Mouse (Mus musculus) hindbrain, embryonic 11.5 days (tissue): ENCODE data around the gene Ugt1a1. TPM values are rescaled to one million over a fixed set of nuclear protein-coding genes. Genes with fewer than 3 reads are reported as not detected.

Experiments
- ATAC-seq: fragments of 200-750 bp; cut with Nextera tagmentation; 2 replicates; pipeline ENCODE4 v1.8.0; 2017; ENCODE audit warnings: mild to moderate bottlenecking, moderate TSS enrichment, moderate library complexity; ENCODE audit not compliant: low FRiP score
- DNase-seq: peaks from one replicate; pipeline ENCODE4 v3.0.0-alpha.2; 2015; ENCODE audit warnings: low spot score
- H3K27ac ChIP-seq: fragments of 300-500 bp; sonication (generic); 2 replicates; pipeline ENCODE4 v1.5.1; 2014; ENCODE audit warnings: mild to moderate bottlenecking, low read depth, low read length
- H3K27me3 ChIP-seq: fragments of 300-500 bp; sonication (generic); 2 replicates; pipeline ENCODE4 v1.6.1; 2014; ENCODE audit warnings: mild to moderate bottlenecking, low read length, moderate library complexity, mixed read lengths; ENCODE audit not compliant: control insufficient read depth, insufficient read depth
- H3K36me3 ChIP-seq: fragments of 300-500 bp; sonication (generic); 2 replicates; pipeline ENCODE4 v1.6.1; 2014; ENCODE audit warnings: mild to moderate bottlenecking, low read length, moderate library complexity, mixed read lengths; ENCODE audit not compliant: control insufficient read depth, insufficient read depth
- H3K4me1 ChIP-seq: fragments of 300-500 bp; sonication (generic); replicated peaks from 2 replicates; pipeline ENCODE4 v1.6.1; 2014; ENCODE audit warnings: low read length, mixed read lengths; ENCODE audit not compliant: control insufficient read depth, insufficient read depth
- H3K4me2 ChIP-seq: fragments of 300-500 bp; sonication (generic); replicated peaks from 2 replicates; pipeline ENCODE4 v1.6.1; 2014; ENCODE audit warnings: mild to moderate bottlenecking, low read depth, low read length
- H3K4me3 ChIP-seq: fragments of 300-500 bp; sonication (generic); 2 replicates; pipeline ENCODE4 v1.5.1; 2014; ENCODE audit warnings: low read depth, low read length
- H3K9ac ChIP-seq: fragments of 300-500 bp; sonication (generic); 2 replicates; pipeline ENCODE4 v1.6.1; 2014; ENCODE audit warnings: low read depth, low read length
- H3K9me3 ChIP-seq: fragments of 300-500 bp; sonication (generic); 2 replicates; pipeline ENCODE4 v1.6.1; 2016; ENCODE audit warnings: low read length; ENCODE audit not compliant: control insufficient read depth
- WGBS: fragments of 180-500 bp; shearing (Covaris S2); extraction: QIAGEN DNeasy Blood & Tissue Kit; methylation state at CpG from one replicate; pipeline ENCODE4 v1.1.7; 2014; 5-methylcytosine and 5-hydroxymethylcytosine counted together
- polyA plus RNA-seq: library from polyadenylated mRNA; unstranded; fragments of >200 nt; fragmentation: Nextera tagmentation; extraction: Ambion mirVana; gene quantifications from 2 replicates; pipeline ENCODE4 v1.2.1, GENCODE M21; 2014

Ugt1a1 gene
- polyA plus RNA-seq, 1 experiment from 2014 or later = not detected

DNA sequence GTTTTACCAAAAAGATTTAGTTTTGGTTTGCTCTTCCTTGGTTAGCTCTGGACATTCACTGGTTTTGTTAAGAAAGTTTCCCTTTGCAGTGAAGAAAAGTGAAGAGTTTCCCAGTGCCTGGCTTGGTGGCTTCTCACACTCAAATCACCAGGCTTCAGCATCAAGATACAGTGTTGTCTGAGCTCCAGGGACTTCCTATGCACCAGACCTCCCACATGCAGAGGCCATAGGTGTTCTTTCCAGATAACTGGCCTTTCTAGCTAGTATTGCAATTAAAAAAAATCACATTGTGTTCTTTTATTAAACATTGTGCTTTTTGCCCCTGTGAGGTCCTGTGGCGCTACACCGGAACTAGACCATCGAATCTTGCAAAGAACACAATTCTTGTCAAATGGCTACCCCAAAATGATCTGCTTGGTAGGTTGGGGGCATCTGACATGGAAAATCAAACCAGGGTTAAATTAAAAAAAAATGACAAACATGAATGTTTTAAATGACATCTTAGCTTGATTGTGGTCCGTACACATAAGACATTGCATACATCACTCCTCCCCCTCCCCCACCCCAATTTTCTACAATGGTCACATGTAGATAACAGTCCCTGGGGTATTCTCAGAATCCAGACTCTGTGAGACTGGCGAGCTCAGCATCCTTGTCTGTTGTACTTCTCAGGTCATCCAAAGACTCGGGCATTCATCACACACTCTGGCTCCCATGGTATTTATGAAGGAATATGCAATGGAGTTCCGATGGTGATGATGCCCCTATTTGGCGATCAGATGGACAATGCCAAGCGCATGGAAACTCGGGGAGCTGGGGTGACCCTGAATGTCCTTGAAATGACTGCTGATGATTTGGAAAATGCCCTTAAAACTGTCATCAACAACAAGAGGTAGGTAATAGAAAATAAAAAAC is 4.0 kb downstream of the Ugt1a1 start:
- DNase-seq (peak; percentile 7), ATAC-seq (0 out of 2 replicates have a peak, but pooled peaks have one; percentile 0)
- Histone ChIP-seq H3K4me3 (no peak overlapping the region), H3K4me1 (no peaks in the 10 kb centered on the region), H3K27ac (no peak overlapping the region), H3K4me2 (no peak overlapping the region), H3K9me3 (peaks cover 60% of the 10 kb centered on the region), H3K9ac (no peak overlapping the region), H3K36me3 (no peaks in the 10 kb centered on the region), H3K27me3 (no peaks in the 10 kb centered on the region)
- 71% methylated on average over 10 of the region's 10 CpGs for WGBS

DNA sequence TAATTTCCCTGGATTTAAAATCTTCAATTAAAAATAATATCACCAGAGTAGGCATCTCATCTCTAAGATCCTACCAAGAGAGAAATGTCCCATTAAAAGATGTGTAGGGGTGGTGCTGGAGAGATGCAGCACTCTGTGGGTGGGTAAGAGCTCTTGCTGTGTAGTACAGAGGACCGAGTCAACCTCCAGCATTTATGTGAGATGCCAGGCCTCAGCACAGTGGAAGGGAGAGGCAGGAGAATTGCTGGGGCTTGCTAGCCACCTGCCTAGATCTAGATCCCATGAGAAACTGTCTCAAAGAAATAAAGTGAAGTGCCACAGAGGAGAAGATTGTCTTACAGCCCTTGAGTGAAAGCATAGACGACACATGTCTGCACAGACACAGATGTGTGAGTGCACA is 4.8 kb downstream of the Ugt1a1 start:
- 56% methylated on average over 2 of the region's 2 CpGs for WGBS
- Histone ChIP-seq H3K27ac (no peak overlapping the region), H3K4me1 (no peaks in the 10 kb centered on the region), H3K4me2 (no peak overlapping the region), H3K9ac (no peak overlapping the region), H3K27me3 (no peaks in the 10 kb centered on the region), H3K4me3 (no peak overlapping the region), H3K36me3 (no peaks in the 10 kb centered on the region), H3K9me3 (peaks cover 57% of the 10 kb centered on the region)
- DNase-seq (peak; percentile 2), ATAC-seq (no peak)

DNA sequence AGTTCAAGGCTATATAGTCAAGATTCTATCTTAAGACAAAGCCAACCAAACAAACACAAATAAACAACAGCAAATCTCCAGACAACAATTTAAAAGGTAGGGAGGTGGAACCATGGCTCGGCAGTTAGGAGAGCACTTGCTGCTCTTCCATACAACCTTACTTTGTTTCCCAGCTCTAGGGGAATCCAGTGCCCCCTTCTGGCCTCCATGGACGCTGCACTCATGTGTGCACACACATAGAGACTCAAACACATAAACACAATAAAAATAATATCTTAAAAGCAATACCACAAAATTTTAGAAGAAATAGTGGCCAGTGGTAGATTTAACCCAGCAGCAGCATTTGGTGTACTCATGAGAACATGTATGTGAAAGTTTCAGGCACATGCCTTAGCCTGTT is 5.4 kb downstream of the Ugt1a1 start:
- no peaks in the 10 kb centered on the region for H3K4me1 ChIP-seq
- H3K27ac ChIP-seq = no peak overlapping the region
- H3K4me3 ChIP-seq = no peak overlapping the region
- no peak for ATAC-seq
- H3K36me3 ChIP-seq = no peaks in the 10 kb centered on the region
- no peak overlapping the region for H3K9ac ChIP-seq
- peaks cover 53% of the 10 kb centered on the region for H3K9me3 ChIP-seq
- no peaks in the 10 kb centered on the region for H3K27me3 ChIP-seq
- no peak overlapping the region for H3K4me2 ChIP-seq
- DNase-seq = peak; percentile 2
- WGBS = 67% methylated on average over 2 of the region's 2 CpGs

DNA sequence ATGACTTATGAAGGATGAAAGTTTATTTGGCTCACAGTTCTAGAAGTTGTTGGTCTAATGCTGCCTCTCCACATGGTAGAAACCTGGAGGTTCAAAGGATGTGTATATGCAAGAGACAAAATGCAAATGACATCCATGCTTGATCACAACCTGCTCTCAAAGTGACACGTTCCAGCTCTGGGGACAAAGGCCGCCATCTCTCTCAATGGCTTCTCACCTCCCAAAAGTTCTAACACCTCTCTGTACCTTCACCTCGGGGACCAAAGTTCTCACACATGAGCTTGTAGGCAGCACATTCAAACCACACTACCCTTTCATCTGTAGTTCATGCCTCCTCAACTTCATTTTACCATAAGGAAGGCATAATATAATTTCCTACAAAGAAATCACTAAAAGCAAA is 5.8 kb downstream of the Ugt1a1 start:
- H3K27me3 ChIP-seq = no peaks in the 10 kb centered on the region
- H3K4me1 ChIP-seq = no peaks in the 10 kb centered on the region
- no peak overlapping the region for H3K4me3 ChIP-seq
- no peak overlapping the region for H3K4me2 ChIP-seq
- no peak for ATAC-seq
- no peak overlapping the region for H3K27ac ChIP-seq
- DNase-seq = peak; percentile 4
- H3K9ac ChIP-seq = no peak overlapping the region
- WGBS = 46% methylated on average over 3 of the region's 3 CpGs
- peaks cover 50% of the 10 kb centered on the region for H3K9me3 ChIP-seq
- H3K36me3 ChIP-seq = no peaks in the 10 kb centered on the region

DNA sequence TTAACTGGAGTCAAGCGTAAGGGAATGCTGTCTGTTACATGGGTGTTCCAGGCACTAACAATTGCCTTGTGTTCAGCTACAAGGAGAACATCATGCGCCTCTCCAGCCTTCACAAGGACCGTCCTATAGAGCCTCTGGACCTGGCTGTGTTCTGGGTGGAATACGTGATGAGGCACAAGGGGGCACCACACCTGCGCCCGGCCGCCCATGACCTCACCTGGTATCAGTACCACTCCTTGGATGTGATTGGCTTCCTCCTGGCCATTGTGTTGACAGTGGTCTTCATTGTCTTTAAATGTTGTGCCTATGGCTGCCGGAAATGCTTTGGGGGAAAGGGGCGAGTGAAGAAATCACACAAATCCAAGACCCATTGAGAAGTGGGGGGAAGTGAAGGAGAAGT is 6.3 kb downstream of the Ugt1a1 start:
- H3K9ac ChIP-seq = no peak overlapping the region
- ATAC-seq (no peak), DNase-seq (peak; percentile 4)
- H3K4me1 ChIP-seq = no peaks in the 10 kb centered on the region
- no peaks in the 10 kb centered on the region for H3K27me3 ChIP-seq
- no peak overlapping the region for H3K4me3 ChIP-seq
- H3K27ac ChIP-seq = no peak overlapping the region
- H3K9me3 ChIP-seq = peaks cover 45% of the 10 kb centered on the region
- no peak overlapping the region for H3K4me2 ChIP-seq
- no peaks in the 10 kb centered on the region for H3K36me3 ChIP-seq
- WGBS = 75% methylated on average over 9 of the region's 9 CpGs

DNA sequence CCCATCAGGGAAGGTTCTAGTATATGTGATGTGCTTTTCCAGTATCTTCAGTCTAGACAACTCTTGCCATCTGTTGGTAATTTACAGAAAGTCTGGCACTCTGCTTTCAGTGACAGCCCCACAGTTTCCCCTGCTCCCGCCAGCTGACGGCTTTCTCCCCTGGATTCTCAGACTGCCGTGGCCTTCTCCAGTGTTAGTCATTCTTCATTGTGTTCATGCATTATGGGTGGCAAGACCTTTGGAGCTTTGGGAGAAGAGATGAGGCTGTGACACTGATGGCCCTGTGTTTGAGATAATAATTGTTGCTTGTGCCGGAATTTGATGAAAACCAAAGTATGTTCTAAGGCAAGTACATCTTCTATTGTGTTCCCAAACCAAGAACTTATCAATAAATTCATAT is 6.8 kb downstream of the Ugt1a1 start:
- WGBS = 51% methylated on average over 4 of the region's 4 CpGs
- Histone ChIP-seq H3K4me1 (no peaks in the 10 kb centered on the region), H3K36me3 (no peaks in the 10 kb centered on the region), H3K4me2 (no peak overlapping the region), H3K4me3 (no peak overlapping the region), H3K9ac (no peak overlapping the region), H3K9me3 (peaks cover 40% of the 10 kb centered on the region), H3K27ac (no peak overlapping the region), H3K27me3 (no peaks in the 10 kb centered on the region)
- DNase-seq (peak; percentile 1), ATAC-seq (no peak)

DNA sequence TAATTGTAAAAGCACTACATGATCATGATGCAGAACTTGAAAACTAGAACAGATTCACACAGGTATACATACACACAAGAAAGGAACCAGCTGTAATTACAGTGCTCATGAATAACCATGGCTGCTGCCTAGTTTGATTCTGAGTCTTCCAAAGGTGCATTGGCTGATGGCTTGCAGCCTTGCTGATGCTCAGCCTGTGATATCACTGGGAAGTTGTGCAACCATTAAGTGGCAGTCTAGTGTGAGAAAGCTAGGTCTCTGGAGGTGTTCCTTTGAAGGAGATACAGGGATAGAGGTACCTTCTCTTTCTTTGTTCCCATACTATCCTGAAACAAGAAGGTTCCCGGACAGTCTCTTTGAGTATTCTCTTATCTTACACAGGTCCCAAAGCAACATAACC is 7.3 kb downstream of the Ugt1a1 start:
- WGBS = 17% methylated on average over 1 of the region's 1 CpGs
- Histone ChIP-seq H3K4me2 (no peak overlapping the region), H3K27ac (no peak overlapping the region), H3K4me1 (no peaks in the 10 kb centered on the region), H3K9ac (no peak overlapping the region), H3K9me3 (peaks cover 35% of the 10 kb centered on the region), H3K36me3 (no peaks in the 10 kb centered on the region), H3K4me3 (no peak overlapping the region), H3K27me3 (no peaks in the 10 kb centered on the region)
- no peak for ATAC-seq
- DNase-seq = no peak

DNA sequence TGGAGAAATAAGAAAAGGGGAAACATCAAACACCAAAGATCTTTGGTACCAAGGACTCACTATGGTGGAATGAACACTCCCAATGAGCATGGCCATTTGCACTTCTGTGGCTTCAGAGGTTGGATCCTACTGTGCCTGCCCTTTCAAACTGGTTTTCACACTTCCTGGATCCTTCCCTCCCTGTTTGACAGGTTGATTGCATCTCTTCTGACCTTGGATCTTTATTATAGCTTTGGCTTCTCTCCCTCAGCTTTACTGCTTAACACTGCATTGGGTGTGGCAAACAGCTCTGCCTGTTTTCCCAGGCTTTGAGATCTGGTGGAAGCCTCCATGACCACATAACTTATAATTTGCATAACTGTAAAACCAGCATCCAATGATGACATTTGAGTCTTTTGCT is 8.6 kb downstream of the Ugt1a1 start:
- H3K27me3 ChIP-seq = no peaks in the 10 kb centered on the region
- H3K9ac ChIP-seq = no peak overlapping the region
- no peak overlapping the region for H3K4me2 ChIP-seq
- H3K27ac ChIP-seq = no peak overlapping the region
- no peak overlapping the region for H3K4me3 ChIP-seq
- ATAC-seq (no peak), DNase-seq (no peak)
- H3K4me1 ChIP-seq = no peaks in the 10 kb centered on the region
- peaks cover 26% of the 10 kb centered on the region for H3K9me3 ChIP-seq
- no peaks in the 10 kb centered on the region for H3K36me3 ChIP-seq

DNA sequence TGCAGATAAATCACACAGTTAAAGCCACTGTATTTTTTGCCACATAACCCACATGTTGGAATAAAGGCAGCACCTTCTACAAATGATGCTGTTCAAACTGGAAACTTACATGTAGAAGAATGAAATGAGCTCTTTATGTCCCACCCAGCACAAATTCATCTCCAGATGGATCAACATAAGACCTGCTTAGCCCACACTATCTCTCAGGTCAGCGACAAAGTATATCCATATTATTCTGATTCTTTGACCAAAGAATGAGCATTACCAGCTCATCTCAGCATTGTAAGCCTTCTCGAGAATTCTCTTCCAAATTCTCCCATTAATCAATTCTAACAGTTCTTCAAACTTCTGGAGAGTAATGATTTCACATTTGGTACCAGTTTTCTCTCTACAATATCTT is 10.5 kb downstream of the Ugt1a1 start:
- Histone ChIP-seq H3K9me3 (peaks cover 28% of the 10 kb centered on the region), H3K27me3 (no peaks in the 10 kb centered on the region), H3K4me2 (no peak overlapping the region), H3K4me3 (no peak overlapping the region), H3K9ac (no peak overlapping the region), H3K36me3 (no peaks in the 10 kb centered on the region), H3K4me1 (no peaks in the 10 kb centered on the region), H3K27ac (no peak overlapping the region)
- 51% methylated on average over 2 of the region's 2 CpGs for WGBS
- DNase-seq (no peak), ATAC-seq (no peak)
